Mouse (Mus musculus) embryonic facial prominence, embryonic 10.5 days (tissue): ENCODE results near the gene Zcchc17. TPM values are rescaled to one million over a fixed set of nuclear protein-coding genes. Genes with fewer than 3 reads are reported as not detected.

Source experiments
- DNase-seq: peaks from one replicate; pipeline ENCODE4 v3.0.0-alpha.2; 2017; ENCODE audit warnings: low spot score
- H3K27ac ChIP-seq: fragments of 300-500 bp; sonication (generic); replicated peaks from 2 replicates; pipeline ENCODE4 v1.5.1; 2016; ENCODE audit warnings: mild to moderate bottlenecking
- H3K27me3 ChIP-seq: fragments of 300-500 bp; sonication (generic); replicated peaks from 2 replicates; pipeline ENCODE4 v1.6.1; 2016; ENCODE audit warnings: low read depth, mild to moderate bottlenecking; ENCODE audit not compliant: poor library complexity, severe bottlenecking
- H3K36me3 ChIP-seq: fragments of 300-500 bp; sonication (generic); replicated peaks from 2 replicates; pipeline ENCODE4 v1.6.1; 2016; ENCODE audit warnings: mild to moderate bottlenecking, moderate library complexity
- H3K4me1 ChIP-seq: fragments of 300-500 bp; sonication (generic); 2 replicates; pipeline ENCODE4 v1.6.1; 2016
- H3K4me3 ChIP-seq: fragments of 300-500 bp; sonication (generic); 2 replicates; pipeline ENCODE4 v1.5.1; 2016; ENCODE audit warnings: mild to moderate bottlenecking, moderate library complexity
- H3K9me3 ChIP-seq: fragments of 300-500 bp; sonication (generic); 2 replicates; pipeline ENCODE4 v1.6.1; 2016; ENCODE audit warnings: mild to moderate bottlenecking
- WGBS: fragments of 180-500 bp; shearing (Covaris S2); methylation state at CpG from one replicate; pipeline ENCODE4 v1.1.7; 2016; 5-methylcytosine and 5-hydroxymethylcytosine counted together
- polyA plus RNA-seq: library from polyadenylated mRNA; unstranded; fragments of >200 nt; fragmentation: Nextera tagmentation; extraction: Ambion mirVana; gene quantifications from 2 replicates; pipeline ENCODE4 v1.2.1, GENCODE M21; 2016

Gene Zcchc17
- 70.9 and 73.3 TPM in 2 replicates for polyA plus RNA-seq

DNA sequence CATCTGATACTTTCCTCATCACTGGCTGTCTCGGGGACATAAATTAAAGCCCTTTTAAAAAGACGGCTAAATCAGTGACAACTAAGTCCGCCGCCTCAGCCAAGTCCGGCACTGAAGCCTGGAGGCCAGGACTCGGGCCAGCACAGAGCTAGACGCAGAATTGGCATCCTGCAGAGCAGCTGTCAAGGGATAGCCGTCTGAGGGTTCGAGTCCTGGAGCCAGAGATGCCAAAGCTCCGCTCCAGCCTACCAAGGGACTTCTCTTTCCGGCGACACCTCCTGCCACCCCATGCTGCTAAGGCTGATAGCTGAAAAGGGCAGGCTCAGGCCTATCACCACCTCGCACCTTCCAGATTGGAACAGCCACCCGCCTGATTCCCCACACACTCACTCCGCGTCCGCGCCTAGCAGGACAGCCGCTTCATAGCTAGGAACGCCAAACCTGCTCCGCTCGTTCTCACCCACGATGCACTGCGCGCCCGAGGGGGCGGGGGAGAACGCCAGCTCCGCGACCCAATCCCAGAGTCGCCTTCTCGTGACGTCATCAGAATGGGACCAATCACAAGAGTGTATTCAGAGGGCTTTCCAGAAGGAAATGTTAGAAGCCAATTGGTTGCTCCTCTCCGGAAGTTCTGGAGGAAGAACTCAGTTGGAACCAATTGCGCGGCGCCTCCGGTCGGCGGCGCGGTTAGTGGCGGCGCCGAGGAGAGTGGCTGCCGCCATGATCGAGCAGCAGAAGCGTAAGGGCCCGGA is at the start of gene Zcchc17, which contains the start of gene Snrnp40:
TSS of gene Zcchc17 (minus strand) at position 458 of the 752 bp plus-strand sequence.
TSS of gene Snrnp40 (plus strand) at position 647 of the 752 bp plus-strand sequence.
- Histone ChIP-seq H3K9me3 (0 out of 2 replicates have a peak, but pooled peaks cover 3% of the 10 kb centered on the region), H3K4me3 (peak within 1 kb of the TSS; percentile 99), H3K4me1 (peaks cover 22% of the 10 kb centered on the region), H3K36me3 (peaks cover 54% of the 10 kb centered on the region), H3K27ac (peak within 1 kb of the TSS; percentile 93), H3K27me3 (no peaks in the 10 kb centered on the region)
- WGBS, result under 1% methylated on average over 49 of the region's 49 CpGs
- peak; percentile 98 for DNase-seq

DNA sequence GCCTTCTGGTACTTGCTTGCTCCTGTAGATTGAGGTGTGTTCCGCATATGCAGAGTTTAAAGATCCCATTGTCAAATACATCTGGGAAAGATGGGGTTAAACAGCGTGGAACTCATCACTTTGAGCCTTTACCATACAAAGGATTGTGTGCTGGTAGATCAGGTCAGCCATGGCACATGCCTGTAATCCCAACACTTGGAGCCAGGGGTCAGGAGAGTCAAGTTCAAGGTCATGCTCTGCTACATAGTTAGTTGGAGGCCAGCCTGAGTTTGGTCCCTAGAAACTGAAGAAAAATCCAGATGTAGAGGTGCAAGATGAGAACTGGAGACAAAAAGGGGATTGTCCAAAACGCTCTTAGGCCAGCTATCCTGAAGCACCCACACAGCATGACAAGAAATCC is 31.5 kb upstream of the Zcchc17 start:
- DNase-seq, result peak; percentile 21
- Histone ChIP-seq H3K9me3 (no peaks in the 10 kb centered on the region), H3K27me3 (no peaks in the 10 kb centered on the region), H3K4me3 (no peak overlapping the region), H3K27ac (no peak overlapping the region), H3K4me1 (peaks cover 8% of the 10 kb centered on the region; the same call in 1 of the 2 replicates), H3K36me3 (peaks cover 52% of the 10 kb centered on the region)
- WGBS, result 73% methylated on average over 3 of the region's 3 CpGs

DNA sequence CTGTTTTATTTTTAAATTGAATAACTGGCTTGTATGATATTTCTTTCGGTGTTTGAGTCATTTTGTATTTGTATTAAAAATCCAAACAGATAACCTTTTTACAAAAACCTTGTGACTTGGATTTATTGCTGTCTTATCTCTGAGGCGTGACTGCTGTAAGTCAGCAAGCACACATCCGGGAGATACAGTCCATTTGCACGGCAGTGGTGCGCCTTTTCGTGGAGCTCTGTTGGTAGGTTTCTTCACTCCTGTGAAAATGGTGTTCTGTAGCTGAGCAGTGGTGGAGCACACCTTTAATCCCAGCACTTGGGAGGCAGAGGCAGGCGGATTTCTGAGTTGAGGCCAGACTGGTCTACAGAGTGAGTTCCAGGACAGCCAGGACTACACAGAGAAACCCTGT is 30.2 kb upstream of the Zcchc17 start:
- WGBS, result 92% methylated on average over 7 of the region's 7 CpGs
- no peak for DNase-seq
- no peak overlapping the region for H3K4me3 ChIP-seq
- H3K4me1 ChIP-seq, result peaks cover 8% of the 10 kb centered on the region; the same call in 1 of the 2 replicates
- H3K27me3 ChIP-seq, result no peaks in the 10 kb centered on the region
- no peaks in the 10 kb centered on the region for H3K9me3 ChIP-seq
- no peak overlapping the region for H3K27ac ChIP-seq
- H3K36me3 ChIP-seq, result peaks cover 65% of the 10 kb centered on the region

DNA sequence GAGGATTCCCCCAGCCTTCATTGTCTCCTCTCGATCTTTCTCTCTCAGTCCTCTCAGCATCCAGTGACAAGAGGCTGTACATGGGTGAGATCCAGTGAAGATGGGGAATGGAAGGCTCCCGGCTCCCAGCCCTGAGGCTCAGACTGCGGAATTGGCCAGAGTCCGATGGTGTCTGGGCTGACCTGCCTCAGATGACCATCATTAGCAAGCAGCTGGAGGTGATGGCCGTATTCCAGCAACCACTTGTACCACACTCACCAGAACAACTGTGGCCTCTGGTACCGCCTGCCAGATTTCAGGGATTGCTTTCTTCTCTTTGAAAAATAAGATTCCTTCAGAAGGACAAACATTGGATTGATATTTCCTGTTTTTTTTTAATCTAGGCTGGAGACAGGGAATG is 29.8 kb upstream of the Zcchc17 start:
- peaks cover 8% of the 10 kb centered on the region; the same call in 1 of the 2 replicates for H3K4me1 ChIP-seq
- H3K9me3 ChIP-seq, result no peaks in the 10 kb centered on the region
- H3K27ac ChIP-seq, result no peak overlapping the region
- H3K27me3 ChIP-seq, result no peaks in the 10 kb centered on the region
- 86% methylated on average over 6 of the region's 6 CpGs for WGBS
- peaks cover 70% of the 10 kb centered on the region for H3K36me3 ChIP-seq
- DNase-seq, result no peak
- H3K4me3 ChIP-seq, result no peak overlapping the region

DNA sequence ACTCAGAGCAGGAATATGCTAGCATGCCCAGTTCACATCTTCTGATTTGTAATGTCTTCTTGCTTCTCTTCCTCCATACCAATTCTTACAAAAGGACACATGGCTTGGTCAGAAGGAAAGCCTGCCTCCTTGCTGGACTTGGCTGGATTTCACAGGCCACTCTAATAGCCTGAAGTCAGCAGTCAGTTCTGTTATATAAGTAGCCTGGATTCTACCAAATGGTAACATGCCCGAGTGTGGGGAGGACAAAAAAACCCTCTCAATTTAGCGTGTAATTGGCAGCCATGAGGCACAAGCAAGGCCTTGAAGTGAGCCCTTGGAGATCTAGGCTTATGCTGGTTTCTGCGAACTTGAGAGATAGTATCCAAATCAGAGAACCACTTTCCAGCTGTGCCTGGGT is 27.5 kb upstream of the Zcchc17 start:
- H3K36me3 ChIP-seq, result peaks cover 92% of the 10 kb centered on the region

DNA sequence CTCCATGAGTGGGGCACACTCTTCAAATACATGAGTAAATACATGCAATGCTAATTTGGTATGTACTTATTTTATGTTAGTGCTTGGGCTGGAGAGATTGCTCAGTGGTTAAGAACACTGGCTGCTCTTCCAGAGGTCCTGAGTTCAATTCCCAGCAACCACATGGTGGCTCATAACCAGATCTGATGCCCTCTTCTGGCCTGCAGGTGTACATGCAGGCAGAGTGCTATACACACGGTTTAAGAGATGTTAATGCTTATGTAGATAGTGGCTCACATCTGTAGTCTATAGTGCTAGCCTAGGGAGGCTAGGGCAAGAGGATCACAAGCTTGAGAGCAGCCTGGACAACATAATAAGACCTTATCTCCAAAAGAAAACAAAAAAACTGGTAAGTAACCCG is 20.7 kb upstream of the Zcchc17 start:
- DNase-seq, result no peak
- Histone ChIP-seq H3K27ac (no peak overlapping the region), H3K27me3 (no peaks in the 10 kb centered on the region), H3K4me1 (no peaks in the 10 kb centered on the region), H3K36me3 (peaks cover 100% of the 10 kb centered on the region), H3K4me3 (no peak overlapping the region), H3K9me3 (0 out of 2 replicates have a peak, but pooled peaks cover 3% of the 10 kb centered on the region)
- 91% methylated on average over 2 of the region's 2 CpGs for WGBS

More for the DNA sequence above, 27.5 kb upstream of the Zcchc17 start:
- H3K27ac ChIP-seq, result no peak overlapping the region
- WGBS, result 81% methylated on average over 3 of the region's 3 CpGs
- no peaks in the 10 kb centered on the region for H3K27me3 ChIP-seq
- no peaks in the 10 kb centered on the region for H3K9me3 ChIP-seq
- H3K4me1 ChIP-seq, result peaks cover under 1% of the 10 kb centered on the region; the same call in 1 of the 2 replicates
- DNase-seq, result no peak
- no peak overlapping the region for H3K4me3 ChIP-seq

DNA sequence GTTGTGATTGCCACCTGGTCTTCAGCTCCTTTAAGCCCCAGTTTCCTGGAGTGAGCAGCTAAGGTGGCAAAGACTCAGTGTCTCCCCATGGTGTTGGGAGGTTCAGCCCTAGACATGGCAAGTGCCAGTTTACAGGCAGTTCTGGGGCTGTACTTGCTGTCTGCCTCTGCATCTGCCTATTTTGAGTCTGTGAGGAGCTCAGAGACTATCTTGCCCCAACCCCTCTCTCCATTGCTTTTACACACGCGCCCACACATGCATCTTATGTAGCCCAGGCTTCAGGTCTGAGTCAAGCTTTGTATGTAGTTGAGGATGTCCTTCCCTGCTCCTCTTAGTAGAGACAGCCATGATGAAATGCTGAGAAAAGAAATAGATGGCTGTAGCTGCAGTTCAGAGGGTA is 19.4 kb upstream of the Zcchc17 start:
- Histone ChIP-seq H3K4me1 (no peaks in the 10 kb centered on the region), H3K27me3 (no peaks in the 10 kb centered on the region), H3K36me3 (peaks cover 100% of the 10 kb centered on the region), H3K27ac (no peak overlapping the region), H3K9me3 (0 out of 2 replicates have a peak, but pooled peaks cover 3% of the 10 kb centered on the region), H3K4me3 (no peak overlapping the region)
- DNase-seq, result no peak
- WGBS, result 93% methylated on average over 2 of the region's 2 CpGs

DNA sequence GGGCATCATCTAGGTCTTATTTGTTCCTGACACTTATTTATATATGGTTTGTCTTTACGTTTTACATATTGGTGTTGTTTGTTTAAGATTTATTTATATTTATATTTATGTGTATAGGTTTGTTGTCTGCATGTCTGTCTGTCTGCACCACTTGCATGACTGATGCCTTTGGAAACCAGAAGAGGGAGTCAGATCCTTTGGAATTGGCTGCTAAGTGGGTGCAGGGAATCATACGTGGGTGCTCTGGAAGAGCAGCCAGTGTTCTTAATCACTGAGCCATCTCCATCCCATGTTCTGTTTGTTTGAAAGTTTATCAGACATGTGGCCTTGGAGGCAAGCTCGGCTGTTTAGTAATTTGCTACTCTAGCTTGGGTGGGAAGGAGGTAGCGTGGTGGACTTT is 17.8 kb upstream of the Zcchc17 start:
- Histone ChIP-seq H3K4me3 (no peak overlapping the region), H3K4me1 (no peaks in the 10 kb centered on the region), H3K27ac (no peak overlapping the region), H3K36me3 (peaks cover 100% of the 10 kb centered on the region), H3K9me3 (0 out of 2 replicates have a peak, but pooled peaks cover 3% of the 10 kb centered on the region), H3K27me3 (no peaks in the 10 kb centered on the region)
- DNase-seq, result no peak
- WGBS, result 89% methylated on average over 4 of the region's 4 CpGs

DNA sequence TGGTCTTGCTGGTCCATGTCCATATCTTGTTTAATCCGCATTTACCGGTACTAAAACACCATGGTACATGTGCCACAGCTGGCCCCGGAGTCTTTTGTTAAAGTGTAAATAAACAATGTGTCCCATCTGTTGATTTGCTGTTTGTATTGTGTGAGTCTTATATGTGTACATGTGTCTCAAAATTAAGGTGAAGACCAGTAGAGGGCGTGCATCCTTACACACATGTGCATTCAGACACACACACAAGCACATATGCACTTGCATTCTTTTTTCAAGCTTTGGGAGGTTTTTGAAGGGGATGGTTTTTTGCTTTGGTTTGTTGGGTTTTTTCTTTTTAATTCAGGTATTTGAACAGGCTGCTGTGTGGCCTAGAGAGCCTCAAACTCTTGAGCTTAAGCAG is 16.9 kb upstream of the Zcchc17 start:
- peaks cover 97% of the 10 kb centered on the region for H3K36me3 ChIP-seq
- H3K4me1 ChIP-seq, result no peaks in the 10 kb centered on the region
- DNase-seq, result no peak
- 91% methylated on average over 4 of the region's 4 CpGs for WGBS
- H3K27ac ChIP-seq, result no peak overlapping the region
- H3K4me3 ChIP-seq, result no peak overlapping the region
- no peaks in the 10 kb centered on the region for H3K27me3 ChIP-seq
- 0 out of 2 replicates have a peak, but pooled peaks cover 3% of the 10 kb centered on the region for H3K9me3 ChIP-seq

DNA sequence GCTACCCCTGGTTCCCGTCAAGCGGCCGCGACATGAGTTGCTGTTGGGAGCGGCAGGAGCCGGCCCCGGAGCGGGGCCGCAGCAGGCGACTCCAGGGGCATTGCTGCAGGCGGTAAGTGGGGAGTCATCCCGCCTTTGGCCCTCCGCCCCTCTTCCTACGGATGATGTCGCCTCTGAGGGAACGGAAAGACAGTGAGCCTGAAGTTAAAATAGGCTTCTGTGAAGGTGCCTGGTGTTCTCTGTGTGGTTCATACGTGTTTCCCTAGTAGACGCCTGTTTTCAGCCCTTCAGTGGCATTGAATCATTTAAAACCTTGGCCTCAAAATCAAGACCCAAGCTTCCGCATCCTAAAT is 471 bp upstream of the Zcchc17 start:
- WGBS, result under 1% methylated on average over 19 of the region's 19 CpGs
- H3K4me1 ChIP-seq, result peaks cover 22% of the 10 kb centered on the region
- no peak for DNase-seq
- 0 out of 2 replicates have a peak, but pooled peaks cover 3% of the 10 kb centered on the region for H3K9me3 ChIP-seq
- peak overlapping the region; percentile 93 for H3K27ac ChIP-seq
- peak overlapping the region; percentile 99 for H3K4me3 ChIP-seq
- peaks cover 54% of the 10 kb centered on the region for H3K36me3 ChIP-seq
- no peaks in the 10 kb centered on the region for H3K27me3 ChIP-seq

DNA sequence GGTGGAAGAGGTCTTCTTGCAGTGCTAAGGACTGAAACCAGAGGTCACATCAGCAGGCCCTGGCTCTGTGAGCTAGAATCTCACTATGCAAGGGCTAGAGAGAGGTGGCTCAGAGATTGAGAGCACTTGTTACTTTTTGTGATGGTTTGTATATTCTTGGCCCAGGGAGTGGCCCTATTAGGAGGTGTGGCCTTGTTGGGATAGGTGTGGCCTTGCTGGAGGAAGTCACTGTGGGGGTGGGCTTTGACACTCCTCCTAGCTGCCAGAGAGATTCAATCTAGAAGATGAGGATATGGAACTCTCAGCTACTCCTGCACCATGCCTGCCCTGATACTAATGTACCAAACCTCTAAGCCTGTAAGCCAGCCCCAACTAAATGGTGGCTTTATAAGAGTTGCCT is 1.8 kb downstream of the Zcchc17 start:
- 0 out of 2 replicates have a peak, but pooled peaks cover 3% of the 10 kb centered on the region for H3K9me3 ChIP-seq
- no peak overlapping the region for H3K27ac ChIP-seq
- no peak for DNase-seq
- peaks cover 55% of the 10 kb centered on the region for H3K36me3 ChIP-seq
- no peaks in the 10 kb centered on the region for H3K27me3 ChIP-seq
- H3K4me3 ChIP-seq, result no peak overlapping the region
- H3K4me1 ChIP-seq, result peaks cover 22% of the 10 kb centered on the region

DNA sequence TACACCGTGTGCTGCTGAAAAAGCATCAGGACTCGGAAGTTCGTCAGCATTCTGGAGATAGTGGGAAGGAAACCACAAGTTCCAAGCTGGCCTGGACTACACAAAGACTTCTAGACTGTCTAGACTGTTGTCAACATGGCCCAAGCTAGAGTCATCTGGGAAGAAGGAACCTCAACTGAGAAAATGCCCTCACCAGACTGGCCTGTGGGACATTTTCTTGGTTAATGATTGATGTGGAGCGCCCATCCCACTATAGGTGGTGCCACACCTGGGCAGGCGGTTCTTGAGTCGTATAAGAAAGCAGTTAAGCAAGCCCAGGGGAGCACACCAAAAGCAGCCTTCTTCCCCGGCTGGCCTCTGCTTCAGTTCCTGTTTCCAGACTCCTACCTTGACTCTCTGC is 7.2 kb downstream of the Zcchc17 start:
- no peak overlapping the region for H3K4me3 ChIP-seq
- peaks cover 89% of the 10 kb centered on the region for H3K36me3 ChIP-seq
- H3K27me3 ChIP-seq, result no peaks in the 10 kb centered on the region
- no peaks in the 10 kb centered on the region for H3K4me1 ChIP-seq
- H3K27ac ChIP-seq, result no peak overlapping the region
- DNase-seq, result no peak
- 0 out of 2 replicates have a peak, but pooled peaks cover 3% of the 10 kb centered on the region for H3K9me3 ChIP-seq
- 90% methylated on average over 7 of the region's 7 CpGs for WGBS
